Mouse (Mus musculus): ENCODE measurements at regions not wholly inside any gene's neighbourhood (a gene's known extent, or its start where the extent isn't known, plus 50 kb on each side); places are given as distances from the start of the nearest gene placed in this dataset.

- intact Hi-C loops (cut with DNase I): no loop called here
- no peak for TF ChIP-seq CTCF (IDR thresholded peaks at IDR 0.05)
- Histone ChIP-seq H3K27ac (no peak overlapping the region), H3K4me3 (no peak overlapping the region)
- no peak for DNase-seq (ENCODE audit: extremely low spot score in 1 of 2, low spot score in 2 of 2)
These were observed 587.2 kb upstream of the Galntl6 start for GRCm38 (mm10) chr8:59499618-59500017.

GRCm38 (mm10) chr8:59491392-59491791 lies 579.0 kb upstream of the Galntl6 start:
- H3K4me3 ChIP-seq: no peak overlapping the region
- no peak for TF ChIP-seq CTCF (IDR thresholded peaks at IDR 0.05)
- DNase-seq (ENCODE audit: extremely low spot score in 1 of 2, low spot score in 2 of 2): no peak
- intact Hi-C loops (cut with DNase I): no loop called here
- H3K27ac ChIP-seq: no peak overlapping the region

DNA sequence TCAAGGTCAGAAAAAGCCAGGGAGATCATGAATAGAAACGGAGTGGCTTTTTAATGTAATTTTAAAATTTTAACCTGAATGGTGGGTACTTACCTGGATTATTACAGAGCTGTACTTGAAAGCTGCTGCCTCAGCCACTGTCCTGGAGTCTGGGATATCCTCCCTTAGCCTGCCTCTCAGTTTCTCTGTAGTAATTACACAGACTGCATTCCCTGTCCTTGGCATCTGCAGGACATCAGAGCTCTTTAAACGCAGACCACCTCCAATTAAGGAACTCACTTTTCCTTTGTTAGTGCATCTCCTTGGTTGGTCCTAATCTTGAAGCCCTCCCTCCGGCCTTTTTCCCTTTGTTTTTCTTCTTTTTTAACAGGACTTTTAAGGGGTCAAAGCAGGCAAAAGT lies 565.8 kb upstream of the Galntl6 start:
- Histone ChIP-seq H3K4me3 (no peak overlapping the region), H3K27ac (no peak overlapping the region)
- intact Hi-C loops (cut with DNase I): no loop called here
- no peak for DNase-seq (ENCODE audit: extremely low spot score in 1 of 2, low spot score in 2 of 2)
- TF ChIP-seq CTCF (IDR thresholded peaks at IDR 0.05): no peak

DNA sequence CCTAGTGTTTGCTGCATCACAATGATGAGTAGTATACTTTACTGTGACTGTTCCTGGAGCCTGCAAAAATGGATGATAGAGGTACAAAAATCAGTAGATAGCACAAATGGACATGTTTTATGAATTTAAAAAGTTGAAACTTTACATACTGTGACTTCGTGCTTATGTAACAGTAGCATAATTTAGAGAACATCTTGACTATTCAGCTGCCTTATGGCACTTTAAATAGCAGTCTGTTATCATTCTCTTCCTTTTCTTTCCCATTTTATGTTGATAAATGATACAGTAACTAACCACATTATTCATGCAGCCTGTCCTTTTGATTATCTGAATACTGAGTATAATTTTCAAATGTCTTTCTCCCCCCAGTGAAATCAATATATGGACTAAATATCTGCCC lies 561.8 kb upstream of the Galntl6 start:
- DNase-seq (ENCODE audit: extremely low spot score in 1 of 2, low spot score in 2 of 2): no peak
- intact Hi-C loops (cut with DNase I): no loop called here
- H3K27ac ChIP-seq: no peak overlapping the region

GRCm38 (mm10) chr8:59448622-59449021 lies 536.2 kb upstream of the Galntl6 start:
- no peak for TF ChIP-seq CTCF (IDR thresholded peaks at IDR 0.05)
- no peak overlapping the region for H3K27ac ChIP-seq
- intact Hi-C loops (cut with DNase I): no loop called here
- no peak for DNase-seq (ENCODE audit: extremely low spot score in 1 of 2, low spot score in 2 of 2)
- H3K4me3 ChIP-seq: no peak overlapping the region

More for the DNA sequence above, 561.8 kb upstream of the Galntl6 start:
- H3K4me3 ChIP-seq: no peak overlapping the region
- no peak for TF ChIP-seq CTCF (IDR thresholded peaks at IDR 0.05)

GRCm38 (mm10) chr8:59403659-59404058 lies 491.2 kb upstream of the Galntl6 start:
- no peak overlapping the region for H3K4me3 ChIP-seq
- no peak overlapping the region for H3K27ac ChIP-seq
- no peak for DNase-seq (ENCODE audit: extremely low spot score in 1 of 2, low spot score in 2 of 2)
- intact Hi-C loops (cut with DNase I): no loop called here
- no peak for TF ChIP-seq CTCF (IDR thresholded peaks at IDR 0.05)

DNA sequence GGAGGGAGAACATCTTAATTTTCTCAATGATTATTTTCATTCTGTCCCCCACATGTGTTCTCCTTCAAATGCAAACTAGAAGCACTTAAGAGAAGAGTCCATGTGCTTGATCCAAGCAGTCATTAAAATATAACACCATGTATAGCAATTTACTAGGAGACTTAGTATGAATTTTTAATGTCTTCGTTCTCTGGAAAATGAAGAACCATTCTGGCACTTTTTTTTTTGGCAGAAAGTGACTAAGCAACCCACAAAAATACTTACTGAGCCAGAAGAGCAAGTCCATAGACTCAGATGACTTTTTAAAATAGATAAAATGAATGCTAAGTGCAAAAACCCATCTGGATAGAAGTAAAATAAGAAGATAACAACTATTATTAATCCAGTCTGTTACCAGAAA lies 477.3 kb upstream of the Galntl6 start:
- intact Hi-C loops (cut with DNase I): loop anchor here (10.0 kb wide), 1 partner anchor 1055 kb away; no protein-coding TSS in a partner anchor
- TF ChIP-seq CTCF (IDR thresholded peaks at IDR 0.05): no peak
- Histone ChIP-seq H3K4me3 (no peak overlapping the region), H3K27ac (no peak overlapping the region)
- DNase-seq (ENCODE audit: extremely low spot score in 1 of 2, low spot score in 2 of 2): no peak

GRCm38 (mm10) chr8:59384711-59385110 lies 472.3 kb upstream of the Galntl6 start:
- DNase-seq (ENCODE audit: extremely low spot score in 1 of 2, low spot score in 2 of 2): no peak
- intact Hi-C loops (cut with DNase I): loop anchor here (10.0 kb wide), 1 partner anchor 1060 kb away; no protein-coding TSS in a partner anchor
- no peak overlapping the region for H3K4me3 ChIP-seq
- H3K27ac ChIP-seq: no peak overlapping the region
- peak; percentile 26 for TF ChIP-seq CTCF (IDR thresholded peaks at IDR 0.05)

- no peak for TF ChIP-seq CTCF (IDR thresholded peaks at IDR 0.05)
- intact Hi-C loops (cut with DNase I): no loop called here
- H3K4me3 ChIP-seq: no peak overlapping the region
- no peak for DNase-seq (ENCODE audit: extremely low spot score in 1 of 2, low spot score in 2 of 2)
- H3K27ac ChIP-seq: peak overlapping the region; percentile 7; the same call in 1 of the 2 replicates
These were observed 440.5 kb upstream of the Galntl6 start for GRCm38 (mm10) chr8:59352983-59353382.

- DNase-seq (ENCODE audit: extremely low spot score in 1 of 2, low spot score in 2 of 2): no peak
- H3K4me3 ChIP-seq: no peak overlapping the region
- TF ChIP-seq CTCF (IDR thresholded peaks at IDR 0.05): no peak
- intact Hi-C loops (cut with DNase I): no loop called here
- H3K27ac ChIP-seq: no peak overlapping the region
These were observed 422.6 kb upstream of the Galntl6 start for GRCm38 (mm10) chr8:59334990-59335389.

Measured in left cerebral cortex, adult 2 months (tissue).